Mouse (Mus musculus) kidney, postnatal 36 days (tissue): Measurements from ENCODE around the gene Fam214a.

Experiments used
- DNase-seq, 2 experiments: peaks; one replicate each; pipeline ENCODE4 v3.0.0; 2021 to 2022; ENCODE audit warnings: mixed read lengths in 2 of 2

The Fam214a gene

DNA sequence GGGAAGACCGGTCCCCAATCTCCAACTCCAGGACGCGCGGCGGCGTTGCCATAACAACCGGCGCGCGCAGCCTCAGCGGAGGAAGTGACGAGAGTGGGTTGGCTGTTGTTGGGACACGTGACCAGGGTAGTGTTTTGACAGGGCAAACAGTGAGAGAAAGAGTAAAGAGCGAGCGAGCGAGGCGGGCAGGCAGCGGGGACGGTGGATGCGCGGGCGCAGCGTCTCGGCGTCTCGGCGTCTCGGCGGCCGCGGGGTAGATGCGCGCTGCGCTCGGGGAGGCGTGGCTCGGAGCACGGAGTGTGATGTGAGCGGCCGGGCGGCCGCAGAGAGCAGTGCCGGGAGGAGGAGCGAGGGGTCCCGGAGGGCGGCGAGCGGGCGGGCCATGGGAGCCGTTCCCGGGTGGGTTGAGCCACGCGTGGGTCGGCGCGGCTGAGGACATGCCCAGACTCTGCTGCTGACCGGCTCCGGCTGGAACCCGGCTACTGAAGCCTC, at the start of gene Fam214a:
Gene Fam214a, plus strand, starts transcription at position 129 of the 492 bp plus-strand sequence.
- peak; percentile 96 for DNase-seq

DNA sequence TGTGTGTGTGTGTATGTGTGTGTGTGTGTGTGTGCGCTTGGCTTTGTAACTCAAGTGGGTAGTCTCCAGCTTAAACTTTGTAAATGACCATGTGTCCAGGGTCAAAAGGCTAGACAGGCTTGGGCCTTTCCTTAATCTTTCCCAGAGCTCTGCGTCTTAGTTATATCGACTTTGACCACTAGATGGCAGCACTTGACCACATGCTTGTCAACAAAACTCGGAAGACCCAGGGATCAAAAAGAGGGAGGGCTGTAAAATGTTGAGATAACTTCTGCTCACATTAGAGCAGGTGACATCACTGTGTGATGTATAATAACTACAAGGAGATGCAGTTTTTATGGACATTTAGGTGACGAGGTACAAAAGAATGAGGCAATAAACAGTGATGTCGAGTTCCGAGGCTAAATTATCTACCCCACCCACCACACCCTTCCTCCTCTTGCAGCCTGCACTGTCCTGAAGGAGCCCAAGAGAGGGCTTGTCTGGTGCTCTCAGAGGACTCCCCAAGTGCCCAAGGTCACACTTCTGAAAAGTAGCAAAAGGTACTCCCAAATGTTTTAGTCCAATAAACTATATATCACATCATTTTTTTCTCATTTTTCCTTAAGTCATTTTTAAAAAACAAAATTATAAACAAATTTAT, 47.7 kb upstream of the Fam214a start:
- DNase-seq: peak; percentile 80 to 85

DNA sequence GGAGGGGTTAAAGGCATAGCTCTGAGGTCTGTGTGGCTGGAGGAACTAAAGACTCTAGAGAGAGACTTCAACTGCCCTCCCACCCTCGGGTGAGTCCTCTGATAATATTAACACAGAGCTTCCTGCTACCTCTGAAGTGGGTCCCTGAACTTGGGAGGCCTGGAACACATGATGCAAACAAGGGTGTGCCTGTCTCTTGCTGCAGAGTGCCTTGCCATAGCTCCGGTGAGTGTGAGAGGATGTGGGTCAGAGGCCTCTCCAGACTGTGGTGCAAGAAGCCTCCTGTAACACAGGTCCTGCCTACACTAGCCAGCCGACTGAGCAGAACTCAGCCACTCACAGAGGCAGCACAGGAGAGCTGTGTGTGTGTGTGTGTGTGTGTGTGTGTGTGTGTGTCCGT, 45.7 kb upstream of the Fam214a start:
- DNase-seq: no peak

DNA sequence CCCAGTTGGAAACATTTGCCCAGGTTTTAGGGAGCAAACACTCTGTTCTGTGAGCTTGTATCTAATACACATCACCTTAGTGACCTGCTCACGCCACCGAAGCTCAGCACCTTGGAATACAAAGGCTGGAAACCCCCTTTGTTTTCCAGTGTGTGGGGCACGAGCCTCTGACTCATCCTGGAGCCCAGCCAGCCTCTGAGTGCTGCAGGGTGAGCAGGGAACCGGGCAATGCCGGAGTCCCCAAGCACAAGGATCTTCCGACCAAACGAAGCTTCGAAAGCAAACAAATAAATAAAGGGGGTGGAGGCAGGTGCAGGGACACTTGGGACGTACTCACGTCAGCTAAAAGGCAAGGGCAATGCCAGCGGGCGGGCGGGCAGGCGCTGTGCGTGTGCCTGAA, 43.4 kb upstream of the Fam214a start:
- DNase-seq: peak in 1 of 2 experiments; percentile 45

DNA sequence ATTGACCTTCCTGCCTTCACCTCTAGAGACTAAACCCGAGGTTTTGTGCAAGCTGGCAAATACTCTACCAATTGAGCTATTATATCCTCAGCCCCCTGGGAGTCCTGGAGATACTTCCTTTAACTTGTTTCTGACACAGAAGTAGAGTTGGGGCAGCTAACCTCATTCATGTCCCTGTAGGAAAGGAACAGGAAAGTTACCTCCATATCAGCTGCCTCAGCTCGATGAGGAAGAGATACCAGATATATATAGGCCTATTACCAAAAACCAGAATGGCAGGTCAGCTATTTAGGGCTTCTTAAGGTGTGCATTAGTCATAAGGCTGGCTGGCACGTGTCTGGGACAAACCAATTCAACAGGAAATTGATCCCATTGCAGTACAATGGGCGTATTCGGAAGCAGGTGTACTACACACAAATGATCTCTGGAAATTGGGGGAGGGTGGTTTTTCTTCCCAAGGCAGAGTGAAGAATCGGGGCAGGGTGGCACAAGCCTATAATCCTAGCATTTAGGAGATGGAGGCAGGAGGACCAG, 42.4 kb upstream of the Fam214a start:
- no peak for DNase-seq

DNA sequence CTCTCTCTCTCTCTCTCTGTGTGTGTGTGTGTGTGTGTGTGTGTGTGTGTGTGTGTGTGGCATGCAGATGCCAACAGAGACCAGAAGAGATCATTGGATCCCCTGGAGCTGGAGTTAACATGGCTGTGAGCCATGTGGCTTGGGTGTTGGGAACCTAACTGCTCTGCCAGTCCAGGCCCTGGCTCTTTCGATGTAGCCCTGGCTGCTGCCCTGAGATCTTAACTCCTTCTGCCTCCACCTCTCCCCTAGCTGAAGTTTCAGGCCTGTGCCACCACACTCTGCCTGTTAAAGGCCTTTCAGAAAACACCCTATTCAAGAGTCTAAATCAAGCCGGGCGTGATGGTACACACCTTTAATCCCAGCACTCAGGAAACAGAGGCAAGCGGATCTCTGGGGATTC, 41.3 kb upstream of the Fam214a start:
- peak in 1 of 2 experiments; percentile 41 for DNase-seq

DNA sequence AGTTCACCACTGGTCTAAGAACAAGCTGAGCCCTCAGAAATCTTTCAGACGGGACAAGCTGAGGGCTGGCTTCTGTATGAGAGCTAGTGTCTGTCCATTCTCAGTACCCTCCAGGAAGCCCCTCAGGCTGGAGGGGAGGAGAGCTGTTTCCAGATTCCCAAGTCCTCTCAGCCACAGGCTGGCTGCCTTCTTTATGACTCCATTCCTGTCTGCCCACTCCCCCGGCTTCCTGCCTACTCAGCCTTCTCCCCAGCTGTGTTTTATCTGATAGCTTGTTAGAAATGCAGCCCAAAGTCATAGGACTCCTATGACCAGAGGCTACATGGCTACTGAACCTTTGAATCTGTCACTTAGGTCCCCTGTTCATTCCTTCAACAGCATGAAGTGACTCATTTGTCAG, 40.8 kb upstream of the Fam214a start:
- DNase-seq: no peak

DNA sequence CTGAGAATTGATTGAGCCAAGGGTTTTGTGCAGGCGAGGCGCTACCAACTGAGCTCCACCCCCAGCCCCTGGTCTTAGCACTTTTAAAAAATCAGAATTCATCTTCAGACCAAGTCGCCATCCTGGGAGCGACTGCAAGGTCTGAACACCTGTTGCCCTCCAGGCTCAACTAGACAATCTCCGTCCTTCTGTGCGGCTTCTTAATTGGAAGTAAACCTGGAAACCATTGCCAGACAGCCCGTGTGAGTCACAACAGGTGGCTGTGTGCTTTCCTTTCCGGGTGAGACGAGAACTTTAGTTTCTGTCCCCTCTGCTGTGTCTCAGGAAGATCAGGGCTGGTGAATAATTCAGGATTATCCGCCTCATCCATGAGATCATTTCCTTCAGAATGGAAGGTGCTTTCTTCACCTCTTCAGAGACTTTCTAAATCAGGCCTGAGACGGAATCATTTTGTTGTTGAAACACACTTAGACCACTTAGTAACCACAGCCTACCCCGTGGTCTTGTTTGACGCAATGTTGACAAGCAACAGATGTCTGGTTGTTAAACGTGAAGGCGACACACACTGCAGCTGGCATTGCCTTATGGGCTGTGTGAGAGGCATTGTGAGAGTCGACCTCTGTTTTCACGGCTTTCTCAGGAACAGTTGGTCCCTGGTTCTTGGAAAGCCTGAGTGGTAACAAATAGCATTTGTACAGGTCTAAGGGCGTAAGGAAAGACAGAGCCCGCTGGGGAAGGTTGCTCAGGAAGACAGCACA, 39.9 kb upstream of the Fam214a start:
- no peak for DNase-seq

DNA sequence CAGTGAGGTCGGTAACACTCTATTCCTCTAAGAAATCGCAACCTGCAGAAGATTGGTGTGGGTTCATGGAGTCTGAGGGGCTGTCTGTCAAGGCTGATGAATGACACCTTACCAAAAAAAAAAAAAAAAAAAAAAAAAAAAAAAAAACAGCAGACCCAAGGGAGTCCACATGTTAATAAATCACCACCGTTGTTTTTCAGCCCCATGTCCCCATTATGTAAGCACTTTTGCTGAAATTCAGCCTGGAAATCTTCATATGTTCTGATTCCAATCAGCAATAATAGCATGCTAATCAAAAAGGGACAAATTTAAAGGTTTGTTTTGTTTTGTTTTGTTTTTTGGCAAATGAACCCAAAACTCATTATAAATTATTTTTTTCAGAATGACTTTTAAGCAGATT, 37.1 kb upstream of the Fam214a start:
- DNase-seq: peak in 1 of 2 experiments; percentile 51

DNA sequence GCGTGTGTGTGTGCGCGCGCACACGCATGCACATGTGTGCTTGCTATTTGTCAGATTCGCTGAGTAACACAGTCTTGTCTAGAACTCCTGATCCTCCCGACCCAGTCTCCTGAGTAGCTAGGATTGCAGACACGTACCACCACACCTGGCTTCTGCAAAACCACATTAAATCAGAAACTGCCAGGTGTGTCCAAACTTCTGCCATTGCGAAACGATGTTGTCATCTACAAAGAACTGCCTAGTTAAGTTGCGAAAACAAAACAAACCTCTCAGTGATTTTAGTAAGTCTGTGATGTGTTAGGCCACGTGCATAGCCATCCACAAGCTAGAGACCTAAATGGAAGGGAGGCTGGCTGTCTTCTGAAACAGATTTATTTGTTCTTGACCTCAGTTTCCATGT, 32.2 kb upstream of the Fam214a start:
- no peak for DNase-seq

DNA sequence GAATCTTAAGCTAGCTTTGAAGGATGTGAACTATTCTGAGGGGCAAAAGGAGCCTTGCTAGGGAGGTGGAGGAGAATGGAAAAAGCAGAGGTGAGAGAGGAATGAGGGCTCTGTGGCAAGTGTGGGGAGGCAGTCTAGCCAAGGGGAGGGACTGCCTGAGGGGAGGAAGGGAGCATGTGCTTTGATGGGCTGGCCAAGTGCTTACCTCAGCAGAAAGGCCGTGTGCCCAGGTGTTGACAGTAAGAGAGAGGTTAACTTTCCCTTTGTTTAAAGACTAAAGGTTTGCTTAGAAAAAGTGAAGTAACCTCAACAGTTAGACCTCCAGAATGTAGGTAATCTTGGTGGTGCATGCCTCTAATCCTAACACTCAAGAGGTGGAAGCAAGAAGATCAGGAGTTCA, 31.3 kb upstream of the Fam214a start:
- DNase-seq: peak; percentile 72 to 73

DNA sequence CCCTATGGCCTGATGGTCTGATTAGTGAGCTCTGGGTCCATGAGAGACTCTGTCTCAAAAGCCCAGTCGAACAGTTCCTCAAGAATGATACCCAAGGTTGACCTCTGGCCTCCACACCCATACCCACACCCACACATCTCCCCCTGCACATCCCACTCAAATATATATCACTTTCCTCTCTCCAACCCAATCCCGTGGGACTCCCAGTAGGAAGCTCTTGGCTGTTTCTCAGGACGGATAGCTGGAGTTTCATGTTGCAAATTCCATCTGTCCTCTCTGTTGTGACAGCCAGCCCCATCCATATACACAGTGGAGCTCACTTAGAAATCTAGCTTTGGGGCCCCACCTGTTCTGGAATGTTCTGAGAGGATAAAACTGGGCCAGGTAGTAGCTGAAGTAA, 29.8 kb upstream of the Fam214a start:
- DNase-seq: no peak

DNA sequence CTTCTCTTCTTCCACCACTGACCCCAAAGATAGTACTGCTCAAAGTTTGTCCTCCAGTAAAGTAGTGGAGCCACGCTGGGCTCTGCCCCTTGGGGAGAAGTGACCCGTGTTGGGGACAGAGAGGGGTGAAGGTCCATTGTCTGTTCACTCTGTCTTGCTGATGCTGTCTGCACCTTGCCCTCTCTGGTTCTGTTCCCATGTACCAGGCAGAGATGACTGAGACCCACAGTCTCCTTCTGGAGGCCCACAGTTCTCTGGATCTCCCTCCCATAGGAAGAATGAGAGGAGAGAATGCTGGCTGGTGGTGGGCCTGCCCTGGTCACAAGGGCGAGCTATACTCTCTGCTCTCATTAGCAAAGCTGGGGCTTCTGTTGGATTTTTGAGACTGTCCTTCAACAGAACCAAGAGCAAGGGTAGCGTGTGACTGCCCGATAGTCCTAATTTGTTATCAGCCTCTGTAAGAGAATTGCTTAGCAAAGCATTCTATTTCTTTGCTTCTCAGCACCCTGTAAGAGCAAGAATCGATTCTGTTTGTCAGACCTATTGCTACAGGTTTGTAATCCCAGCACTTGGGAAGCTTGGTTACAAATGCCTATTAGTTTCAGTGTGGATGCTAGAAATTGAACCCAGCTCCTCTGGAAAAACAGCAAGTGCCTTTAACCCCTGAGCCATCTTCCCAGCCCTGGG, 29.2 kb upstream of the Fam214a start:
- peak; percentile 71 to 80 for DNase-seq

DNA sequence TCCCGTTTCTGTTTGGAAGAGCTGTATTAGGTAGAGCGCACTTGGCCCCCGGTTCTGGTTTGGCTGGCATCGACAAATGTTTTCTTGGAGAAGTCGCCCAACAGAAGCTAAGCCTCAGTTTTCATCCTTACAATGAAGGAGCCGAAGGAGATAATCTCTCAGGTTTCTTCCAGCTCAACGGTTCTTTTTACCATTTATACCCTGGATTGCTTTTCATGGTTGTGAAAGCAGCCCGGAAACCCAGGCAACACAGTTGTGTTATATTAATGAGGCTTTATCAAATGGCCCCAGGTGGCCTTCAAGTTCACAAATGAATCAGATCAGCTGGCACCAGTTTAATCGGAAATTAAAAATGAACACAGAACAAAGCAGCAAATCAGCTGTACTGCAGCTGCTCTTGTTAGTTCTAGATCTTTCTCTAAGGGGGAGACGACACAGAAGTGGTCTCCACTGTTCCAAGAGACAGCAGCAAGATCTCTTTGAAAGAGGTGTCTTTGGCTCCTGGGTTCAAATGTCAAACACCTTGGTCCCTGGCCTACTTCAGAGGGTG, 27.4 kb upstream of the Fam214a start:
- DNase-seq: no peak

DNA sequence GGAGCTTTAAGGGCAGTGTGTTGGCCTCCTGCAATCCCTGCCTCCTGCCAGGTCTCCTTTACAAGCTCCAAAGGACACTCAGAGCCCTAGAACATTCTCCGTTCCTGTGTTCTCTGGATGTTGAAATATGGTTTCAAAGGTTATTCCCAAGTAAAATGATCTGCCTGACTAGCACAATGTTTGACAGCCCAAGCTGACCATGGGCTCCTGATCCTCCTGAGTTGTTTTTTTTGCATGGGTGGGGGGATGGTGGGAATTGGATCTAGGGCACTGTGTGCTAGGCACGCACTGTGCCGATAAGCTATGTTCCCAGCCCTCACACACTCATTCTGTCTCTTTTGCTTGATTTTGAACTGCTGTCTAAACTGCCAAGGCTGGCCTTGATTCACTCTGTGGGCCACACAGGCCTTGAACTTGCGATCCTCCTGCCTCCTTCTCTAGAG, 22.7 kb upstream of the Fam214a start:
- peak; percentile 71 to 80 for DNase-seq

DNA sequence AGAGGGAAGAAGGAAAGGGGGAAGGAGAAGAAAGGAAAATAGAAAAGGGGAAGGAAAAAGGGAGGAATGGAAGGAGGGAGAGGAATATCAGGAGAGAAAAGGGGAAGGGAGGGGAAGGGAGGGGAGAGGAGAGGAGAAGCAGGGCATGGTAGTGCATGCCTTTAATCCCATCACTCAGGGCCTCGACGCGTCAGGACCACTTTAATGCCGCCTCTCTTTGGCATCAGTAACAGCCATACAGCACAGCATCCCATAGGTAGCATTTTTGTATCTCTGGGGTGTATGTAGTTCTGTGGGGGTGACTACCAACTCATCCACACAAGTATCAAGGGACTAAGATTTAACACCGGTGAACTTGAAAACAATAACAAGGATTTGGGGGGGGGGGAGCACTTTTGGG, 22.0 kb upstream of the Fam214a start:
- no peak for DNase-seq

DNA sequence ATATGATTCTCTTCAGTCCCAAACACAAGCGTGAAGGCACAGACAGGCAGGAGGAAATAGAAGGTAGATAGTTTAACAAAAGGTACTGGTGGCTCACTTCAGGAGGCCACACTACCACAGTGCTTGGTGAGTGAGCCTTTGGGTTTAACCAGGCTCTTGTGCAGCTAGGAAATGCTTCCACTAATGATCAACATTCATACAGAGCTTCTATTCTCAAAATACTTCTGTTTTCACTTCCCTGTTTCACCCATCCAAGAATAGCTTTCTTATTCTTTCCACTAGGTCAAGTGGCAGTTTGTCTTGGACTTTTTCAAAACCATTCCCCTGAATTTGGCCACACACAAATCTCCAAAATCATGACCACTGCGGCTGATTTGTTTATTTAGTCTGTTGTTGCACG, 17.4 kb upstream of the Fam214a start:
- DNase-seq: no peak

DNA sequence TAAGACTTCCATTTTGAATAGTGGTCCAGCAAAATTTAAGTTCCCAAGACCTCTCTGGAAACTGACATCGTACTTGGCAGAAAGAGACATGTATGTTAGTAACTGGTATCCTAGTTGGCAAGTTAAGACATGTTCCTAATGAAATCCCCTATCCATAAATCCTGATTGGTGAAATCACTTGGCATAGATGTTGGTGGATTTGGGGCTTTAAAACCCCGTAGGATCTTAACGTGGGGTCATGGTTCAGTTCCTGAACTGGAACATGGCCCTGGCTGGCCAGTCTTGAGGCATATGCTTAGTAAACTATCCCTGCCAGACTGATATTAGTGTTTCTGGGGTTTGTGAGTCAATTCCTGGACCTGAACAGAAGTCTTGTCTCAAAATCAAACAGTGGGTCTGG, 14.9 kb upstream of the Fam214a start:
- DNase-seq: no peak

DNA sequence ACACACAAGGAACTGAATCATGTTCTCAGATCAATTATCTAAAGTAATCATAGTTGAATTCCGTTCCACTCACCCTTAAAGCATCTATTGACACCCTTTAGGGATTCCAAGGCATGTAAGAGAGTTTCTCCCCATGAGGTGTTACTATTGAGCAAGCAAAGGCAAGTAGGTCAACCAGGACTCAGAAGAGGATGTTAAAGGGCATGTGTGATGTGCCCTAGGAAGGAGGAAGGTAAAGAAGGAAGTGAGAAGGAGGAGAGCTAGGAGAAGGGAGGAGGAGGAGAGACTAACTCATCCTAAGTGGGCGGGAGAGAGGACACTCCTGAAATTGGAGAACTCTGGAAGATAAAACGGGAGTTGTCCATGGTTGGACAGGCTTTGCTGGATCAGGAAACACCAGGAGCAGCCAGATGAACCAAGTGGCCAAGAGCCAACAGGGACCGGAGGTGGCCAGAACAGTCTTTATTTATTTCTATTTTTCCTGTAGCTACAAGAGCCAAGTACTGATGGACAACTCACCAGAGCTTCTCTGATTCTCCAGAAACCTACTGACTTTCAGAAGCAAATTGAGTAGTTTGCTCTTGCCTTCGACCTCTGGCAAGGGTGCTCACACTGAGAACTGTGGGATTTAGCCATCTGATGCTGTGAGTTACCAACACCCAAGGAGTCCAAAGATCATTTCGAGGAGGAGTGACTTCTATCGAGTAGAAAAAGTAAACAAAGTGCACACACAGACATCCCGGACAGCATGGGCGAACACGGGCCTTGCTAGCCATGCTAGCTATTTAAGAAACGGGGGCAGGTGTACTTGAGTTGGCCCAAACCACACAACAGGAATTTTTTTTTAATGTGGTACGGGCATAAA, 13.8 kb upstream of the Fam214a start:
- DNase-seq: peak; percentile 78 to 81

DNA sequence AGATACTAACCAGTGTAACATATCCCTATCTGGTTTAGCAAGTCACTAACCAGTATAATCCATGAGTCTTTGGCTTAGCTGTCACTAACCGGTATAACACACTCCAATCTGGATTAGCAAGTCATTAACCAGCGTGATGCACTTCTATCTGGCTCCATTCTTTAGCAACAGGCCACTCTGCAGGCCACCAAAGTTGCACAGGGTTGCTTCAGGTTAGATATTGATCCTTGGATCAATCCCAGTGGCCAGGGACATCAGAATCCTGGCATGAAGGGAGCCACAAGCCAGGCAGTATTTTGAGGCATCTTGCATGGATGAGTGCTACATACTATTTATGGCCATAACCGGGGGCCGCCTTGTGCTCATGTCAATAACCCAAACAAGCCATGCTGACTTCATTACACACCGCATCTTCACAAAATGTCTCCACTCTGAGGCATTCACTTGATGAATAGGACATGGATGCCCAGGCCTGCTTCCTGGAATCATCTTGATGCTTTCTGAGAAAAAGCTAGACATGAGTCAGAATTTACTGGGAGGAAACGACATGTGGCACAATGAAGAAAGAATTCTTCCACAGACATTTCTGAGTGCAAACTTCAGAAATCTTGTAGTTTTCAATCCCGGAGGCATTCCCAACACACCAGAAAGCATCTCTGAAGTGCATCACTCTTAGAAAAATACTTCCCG, 5.8 kb upstream of the Fam214a start:
- DNase-seq: no peak

DNA sequence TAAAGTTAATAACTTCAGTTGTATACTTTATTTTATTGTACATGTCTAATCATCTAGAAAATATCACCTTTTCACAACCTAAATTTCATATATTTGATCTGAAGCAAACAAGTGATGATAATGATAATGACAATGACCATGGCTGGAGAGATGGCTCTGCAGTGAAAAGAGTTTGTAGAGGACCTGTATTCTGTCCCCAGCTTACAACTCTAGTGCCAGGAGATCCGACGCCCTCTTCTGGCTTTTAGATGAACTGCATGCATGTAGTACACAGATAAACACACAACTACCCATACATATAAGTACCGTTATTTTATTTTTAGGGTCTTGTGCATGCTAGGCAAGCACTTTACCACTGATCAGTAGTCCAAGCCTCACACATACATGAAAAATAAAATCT, 1.2 kb upstream of the Fam214a start:
- DNase-seq: no peak

DNA sequence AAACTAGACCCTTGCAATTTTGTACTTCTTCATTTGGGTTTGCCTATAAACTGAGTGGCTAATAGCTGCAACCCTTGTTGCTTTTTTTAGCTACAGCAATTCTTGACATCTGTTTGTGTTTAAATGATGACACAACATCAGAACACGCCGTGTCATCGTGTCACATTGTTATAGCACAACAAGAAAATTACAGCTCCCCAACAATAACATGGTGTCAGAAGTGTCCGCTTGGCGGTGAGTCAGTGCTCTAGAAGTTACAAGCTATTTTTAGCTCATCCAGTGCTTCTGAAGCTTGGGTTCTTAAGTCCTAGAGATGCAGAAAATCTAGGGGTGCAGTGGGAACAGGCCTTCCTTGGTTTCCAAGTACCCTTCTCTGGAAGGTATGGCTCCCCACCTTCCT, 578 bp upstream of the Fam214a start:
- no peak for DNase-seq
